Mouse (Mus musculus): ENCODE measurements around the gene Csf3.

DNA sequence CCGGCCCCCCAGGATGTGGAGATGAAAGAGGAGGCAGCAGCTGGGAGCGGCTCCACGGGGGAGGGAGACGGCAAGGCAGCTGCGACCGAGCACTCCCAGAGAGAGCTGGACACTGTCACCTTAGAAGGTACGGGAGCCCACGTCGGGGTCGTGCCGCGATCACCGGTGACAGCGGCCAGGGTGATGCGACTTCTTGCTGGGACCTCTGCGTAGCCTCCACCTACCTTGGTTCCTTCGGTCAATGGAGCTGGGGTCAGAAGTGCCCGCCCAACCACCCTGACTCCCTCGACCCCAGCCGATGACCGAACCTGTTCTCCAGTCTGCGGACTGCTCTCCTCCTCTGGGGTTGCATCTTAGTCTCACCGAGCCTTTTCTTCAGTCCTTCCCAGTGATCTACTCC is 18.3 kb upstream of the Csf3 start:
- TF ChIP-seq CTCF (IDR thresholded peaks at IDR 0.05; ENCODE audit: extremely low read depth, insufficient read depth, insufficient read length, insufficient replicate concordance) (no peak), POLR2A (IDR thresholded peaks at IDR 0.05; ENCODE audit: low read depth, low read length) (no peak)

Measured in spleen, adult 2 months (tissue).